2 mouse cellular contexts compared by ENCODE assay signal in the genomic region with DNA sequence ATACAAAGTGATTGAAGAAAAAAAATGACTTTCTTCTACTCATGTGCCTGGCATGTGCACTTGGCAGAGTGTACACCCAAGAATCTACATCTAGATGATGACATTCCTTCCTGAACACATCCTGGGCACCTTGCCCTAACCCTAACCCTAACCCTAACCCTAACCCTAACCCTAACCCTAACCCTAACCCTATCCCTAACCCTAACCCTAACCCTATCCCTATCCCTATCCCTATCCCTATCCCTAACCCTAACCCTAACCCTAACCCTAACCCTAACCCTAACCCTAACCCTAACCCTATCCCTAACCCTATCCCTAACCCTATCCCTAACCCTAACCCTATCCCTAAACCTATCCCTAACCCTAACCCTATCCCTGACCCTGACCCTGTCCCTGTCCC. TPM values are rescaled to one million over a fixed set of nuclear protein-coding genes. Genes with fewer than 3 reads are reported as not detected.
"Had no signal": no experiment of that assay in that cellular context is flagged by ENCODE, and none has a peak within 500 bp of the region (broad histone marks: within the 10 kb centered on the region; RNA-seq: fewer than 3 reads in every experiment).

No protein-coding gene starts in this region.

RNA-seq across cellular contexts. Expression of a gene that starts 44.2 kb away (rescaled TPM):
- total RNA-seq: megakaryocyte progenitor cell, adult 5-6 weeks; megakaryocyte-erythroid progenitor cell, adult 5-6 weeks had no signal
